Mouse (Mus musculus): ENCODE measurements at regions not wholly inside any gene's neighbourhood (a gene's known extent, or its start where the extent isn't known, plus 50 kb on each side); places are given as distances from the start of the nearest gene placed in this dataset.

- DNase-seq: no peak
These were observed 371.8 kb downstream of the Nr2f2 start for GRCm38 (mm10) chr7:69994540-69995303.

DNA sequence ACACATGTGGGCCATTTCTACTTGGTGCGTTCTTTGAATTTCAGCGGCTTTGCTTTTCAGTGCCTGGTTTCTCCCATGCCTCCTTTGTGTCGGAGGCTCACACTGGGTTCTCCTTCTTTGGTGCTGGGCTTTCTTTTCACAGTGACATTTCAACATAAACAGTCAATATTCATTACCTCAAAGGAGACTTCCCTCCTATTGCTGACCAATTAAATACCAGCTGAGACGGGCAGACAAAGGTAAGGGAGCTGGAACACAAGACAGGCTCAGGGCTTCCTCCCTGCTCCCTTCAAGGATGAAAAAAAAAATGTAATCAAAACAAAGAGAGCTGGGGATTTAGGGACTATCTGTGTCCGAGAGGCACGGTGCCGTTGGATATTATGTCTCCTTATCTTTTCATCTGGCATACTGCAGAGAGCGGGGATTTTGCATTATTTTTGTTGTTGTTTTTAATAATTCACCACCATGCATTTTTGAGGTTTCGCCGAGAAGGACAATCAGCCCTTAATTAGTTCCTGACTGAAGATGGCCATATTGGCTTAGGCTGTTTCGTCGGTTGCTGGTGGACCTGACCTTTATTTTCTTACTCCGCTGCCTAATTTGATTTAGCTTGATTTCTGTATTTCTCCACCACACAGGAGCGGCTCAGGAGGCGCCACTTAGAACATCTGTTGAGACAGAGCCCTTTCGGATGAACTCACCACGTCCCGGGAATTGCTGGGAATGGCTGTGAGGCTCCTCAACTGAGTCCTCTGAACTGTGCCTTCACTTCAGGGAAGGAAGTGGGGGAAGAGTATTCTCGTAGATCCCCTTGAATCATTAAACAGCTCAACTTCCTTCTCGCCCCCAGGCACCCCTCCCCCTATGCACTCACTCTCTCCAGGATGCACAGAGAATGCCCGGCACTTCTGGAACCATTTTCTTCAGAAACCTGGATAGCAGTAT lies 373.9 kb downstream of the Nr2f2 start:
- DNase-seq: no peak

DNA sequence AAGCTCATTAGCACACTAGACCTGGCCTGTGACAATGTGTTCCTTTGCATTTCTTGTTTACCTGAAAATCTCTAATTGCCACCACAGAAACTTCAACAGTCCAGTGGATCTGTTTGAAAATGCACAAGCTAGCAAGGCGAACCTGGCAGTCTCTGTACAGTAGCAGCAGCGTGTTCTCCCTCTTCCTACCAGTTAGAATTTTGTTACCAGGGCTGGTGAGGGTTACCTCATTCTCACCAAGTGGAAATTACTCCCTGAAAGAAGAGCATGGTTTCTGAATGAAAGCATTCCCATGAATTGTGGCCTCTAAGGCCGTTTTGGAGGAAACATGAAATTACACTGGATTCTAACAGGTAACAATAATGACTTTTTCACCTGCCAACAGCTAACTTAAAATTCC lies 374.6 kb downstream of the Nr2f2 start:
- DNase-seq: no peak

DNA sequence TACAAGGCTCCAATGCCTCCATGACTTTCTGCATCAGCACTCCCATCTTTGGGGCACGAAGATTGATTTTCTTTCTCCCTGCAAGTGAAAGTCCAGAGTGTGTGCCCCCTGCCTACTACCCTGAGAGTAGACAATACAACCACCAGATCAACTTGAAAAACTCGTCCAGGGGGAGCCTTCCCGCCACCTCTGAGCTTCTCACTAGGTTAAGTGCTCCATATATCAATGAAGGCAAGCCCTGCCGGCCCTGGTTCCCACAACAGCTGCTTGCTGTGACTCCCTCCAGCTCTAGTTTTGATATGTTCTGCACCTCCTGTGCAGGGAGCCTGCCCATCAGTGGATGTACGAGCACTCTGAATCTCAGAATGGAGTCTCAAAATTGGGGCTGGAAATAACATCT lies 377.8 kb downstream of the Nr2f2 start:
- no peak for DNase-seq

DNA sequence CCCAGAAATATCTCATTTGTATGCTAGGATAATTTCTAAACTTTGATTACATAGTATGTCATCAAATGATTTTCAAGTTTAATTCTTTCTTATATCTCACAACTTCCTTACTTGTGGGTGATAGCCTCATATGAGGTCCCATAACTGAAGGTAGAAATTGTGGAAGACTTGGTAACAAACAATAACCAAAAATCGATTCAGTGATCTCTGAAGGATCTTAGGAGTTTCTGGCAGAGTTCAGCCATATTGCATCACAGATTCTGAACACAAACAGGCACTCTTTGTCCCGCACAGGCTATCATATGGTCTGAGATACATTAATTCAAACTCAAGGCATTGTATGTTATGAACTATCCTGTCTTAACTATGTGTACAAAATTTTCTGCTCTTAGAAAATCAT lies 385.2 kb downstream of the Nr2f2 start:
- no peak for DNase-seq

DNA sequence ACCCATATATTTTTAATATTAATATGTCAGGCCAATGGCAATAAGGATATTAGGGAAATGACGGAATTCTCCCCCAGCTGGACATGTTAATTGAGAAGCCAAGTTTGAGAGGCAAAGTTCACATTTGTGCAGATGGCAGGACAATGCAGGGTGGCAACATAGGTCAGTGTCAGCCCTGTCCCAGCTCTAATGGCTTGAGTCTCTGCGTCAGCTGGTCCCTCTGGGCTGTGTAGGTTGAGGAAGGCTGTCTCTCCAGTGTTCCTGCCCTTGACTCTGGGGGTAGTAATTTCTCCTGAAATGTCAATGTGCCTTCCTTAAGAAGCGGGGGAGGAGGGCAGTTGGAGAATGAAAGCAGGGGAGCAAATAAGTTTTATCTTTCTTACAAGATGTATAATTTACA lies 390.2 kb downstream of the Nr2f2 start:
- no peak for DNase-seq

DNA sequence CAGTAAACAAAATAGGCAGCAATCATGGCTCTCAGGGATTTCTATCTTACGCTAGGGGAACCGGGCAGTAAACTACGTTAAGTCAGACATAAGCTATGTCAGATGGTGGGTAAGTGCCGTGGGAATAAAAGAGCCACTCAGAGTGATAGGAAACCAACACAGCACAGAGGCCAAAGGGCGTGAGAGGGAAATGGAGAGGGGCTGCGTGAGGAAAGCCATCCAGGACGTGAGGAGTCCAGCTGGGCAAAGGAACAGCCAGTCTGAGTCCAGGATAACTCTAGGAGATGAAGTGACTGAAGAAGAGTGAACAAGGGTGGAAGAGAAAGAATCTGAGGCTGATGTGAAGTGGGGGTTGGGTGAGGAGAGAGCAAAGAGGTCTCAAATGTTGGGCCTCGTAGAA lies 402.5 kb downstream of the Nr2f2 start:
- no peak for DNase-seq

GRCm38 (mm10) chr7:69950221-69950670 lies 416.3 kb downstream of the Nr2f2 start:
- no peak for DNase-seq

GRCm38 (mm10) chr7:69949647-69950121 lies 416.9 kb downstream of the Nr2f2 start:
- no peak for DNase-seq

GRCm38 (mm10) chr7:69946396-69946795 lies 420.1 kb downstream of the Nr2f2 start:
- DNase-seq: no peak

GRCm38 (mm10) chr7:69941881-69942280 lies 424.7 kb downstream of the Nr2f2 start:
- DNase-seq: no peak

- DNase-seq: peak; percentile 1
These were observed 441.3 kb downstream of the Nr2f2 start for GRCm38 (mm10) chr7:69925261-69925660.

DNA sequence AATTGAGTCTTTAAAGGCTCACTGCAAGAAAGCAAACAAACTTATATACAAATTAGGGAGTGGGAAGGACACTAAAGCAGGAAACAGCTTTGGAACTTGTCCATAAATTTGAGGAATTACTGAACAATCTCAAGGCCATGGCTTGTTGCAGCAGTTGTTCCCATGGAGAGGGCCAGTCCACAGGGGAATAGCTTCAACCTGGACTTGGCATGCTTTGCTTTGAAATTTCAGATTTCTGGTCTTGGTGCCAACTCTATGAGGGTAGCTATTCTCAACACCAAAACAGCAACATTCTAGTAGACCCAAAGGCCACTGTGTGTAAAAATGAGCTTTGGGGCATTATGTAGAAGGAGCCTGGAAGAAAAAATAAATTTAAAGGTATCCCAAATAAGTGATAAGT lies 442.0 kb downstream of the Nr2f2 start:
- peak; percentile 6 for DNase-seq

DNA sequence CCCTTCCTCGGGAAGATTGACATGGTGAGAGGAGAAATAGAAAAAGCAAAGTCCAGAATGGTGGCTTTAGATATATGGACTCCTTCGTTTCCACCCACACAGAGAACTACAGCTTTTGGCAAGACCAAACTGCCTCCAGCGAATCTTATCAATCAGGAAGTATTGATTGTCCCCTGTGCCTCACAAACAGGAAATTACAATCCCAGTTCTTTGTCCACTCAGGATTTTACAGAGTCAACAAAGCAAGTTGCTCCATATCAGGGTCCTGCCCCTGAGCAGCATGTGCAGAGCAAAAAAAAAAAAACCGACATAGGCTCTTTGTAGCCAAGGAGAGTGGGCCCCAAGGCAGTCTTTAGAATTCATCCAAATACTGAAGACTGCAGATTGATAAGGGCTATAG lies 454.8 kb downstream of the Nr2f2 start:
- DNase-seq: no peak

- DNase-seq: no peak
These were observed 476.0 kb downstream of the Nr2f2 start for GRCm38 (mm10) chr7:69890503-69891061.

- no peak for DNase-seq
These were observed 478.3 kb downstream of the Nr2f2 start for GRCm38 (mm10) chr7:69888251-69888650.

- no peak for DNase-seq
These were observed 489.5 kb downstream of the Nr2f2 start for GRCm38 (mm10) chr7:69877031-69877430.

GRCm38 (mm10) chr7:69865801-69866200 lies 500.7 kb downstream of the Nr2f2 start:
- DNase-seq: no peak

DNA sequence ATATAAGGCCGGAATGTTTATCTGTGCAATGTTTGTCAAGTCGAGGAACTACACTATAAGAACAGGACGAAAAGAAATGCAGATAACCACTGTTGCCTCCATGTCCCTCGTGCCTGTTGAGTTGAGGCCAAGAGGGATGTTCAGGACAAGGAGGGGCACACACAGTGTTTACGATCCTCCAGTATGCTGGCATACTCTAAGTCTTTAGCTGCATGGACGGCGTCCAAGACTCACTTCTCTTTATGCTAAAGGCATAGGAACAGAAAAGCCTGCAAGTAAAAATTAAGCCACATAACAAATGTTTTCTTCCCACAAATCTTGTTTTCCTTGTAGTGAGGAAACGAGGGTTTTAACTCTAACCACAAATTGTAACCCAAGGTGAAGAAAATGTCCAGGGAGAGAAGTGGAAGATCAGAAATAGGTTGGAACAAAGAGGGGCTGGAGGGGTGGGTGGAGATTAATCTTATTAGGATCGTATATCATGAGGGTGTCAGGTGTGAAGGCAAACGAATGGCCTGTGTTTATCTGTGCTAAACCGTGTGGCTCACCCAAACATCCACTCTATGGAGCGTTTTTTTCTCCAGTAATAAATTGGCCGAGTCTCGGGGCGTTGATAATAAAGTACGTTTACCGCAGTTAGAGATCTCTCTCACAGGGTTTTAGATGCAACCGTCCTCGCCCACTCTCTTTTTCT lies 521.8 kb downstream of the Nr2f2 start:
- DNase-seq: no peak

GRCm38 (mm10) chr7:69837379-69837778 lies 529.2 kb downstream of the Nr2f2 start:
- DNase-seq: no peak

GRCm38 (mm10) chr7:69827251-69827650 lies 539.3 kb downstream of the Nr2f2 start:
- DNase-seq: no peak

DNA sequence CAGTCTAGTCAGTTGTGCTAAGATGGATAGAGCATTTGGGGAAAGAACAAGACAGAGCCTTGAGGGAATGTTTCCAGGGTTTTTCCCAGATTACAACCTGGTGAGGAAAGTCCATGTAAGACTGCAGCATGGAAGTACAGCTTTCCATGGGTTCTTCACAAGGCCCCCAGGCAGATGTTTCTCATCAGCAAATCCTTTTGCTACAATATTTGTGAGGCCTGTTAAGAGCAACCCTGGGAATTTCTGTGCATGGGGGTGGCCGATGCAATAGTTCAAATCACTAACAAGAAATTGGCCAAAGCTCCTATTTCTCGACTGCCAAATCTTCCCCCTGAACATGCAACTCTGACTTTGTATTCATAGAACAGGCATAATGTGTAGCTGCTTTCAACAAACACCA lies 546.0 kb downstream of the Nr2f2 start:
- DNase-seq: no peak

All from adrenal gland, postnatal 25 days (tissue).